Mouse (Mus musculus): ENCODE data around the gene Itga9. TPM values are rescaled to one million over a fixed set of nuclear protein-coding genes. Genes with fewer than 3 reads are reported as not detected.

Itga9 gene
- polyA plus RNA-seq (2012; rRNA removed), result 15.0 and 17.0 TPM in 2 replicates

GRCm38 (mm10) chr9:118606148-118606816 is at the start of gene Itga9:
Itga9 (plus strand) TSS chr9:118606690.
- DNase-seq, result peak; percentile 81
- Histone ChIP-seq H3K4me1 (ENCODE audit: control insufficient read depth, insufficient read depth, low read length) (no peaks in the 10 kb centered on the region), H3K4me3 (ENCODE audit: insufficient read depth, low read depth, low read length) (peak within 1 kb of the TSS; percentile 84), H3K27ac (ENCODE audit: insufficient read depth, low read depth, low read length) (peak within 1 kb of the TSS; percentile 58), H3K36me3 (ENCODE audit: control insufficient read depth, insufficient read depth, low read length) (no peaks in the 10 kb centered on the region), H3K27me3 (replicated peaks; ENCODE audit: control insufficient read depth, insufficient read depth, low read length) (0 out of 2 replicates have a peak, but pooled peaks cover 1% of the 10 kb centered on the region)
- WGBS, result 7% methylated on average over 40 of the region's 42 CpGs
- TF ChIP-seq CTCF (conservative IDR thresholded peaks at IDR 0.05; ENCODE audit: insufficient read depth, insufficient read length, low read depth, low read length), result peak; percentile 63
- TF ChIP-seq POLR2A (IDR thresholded peaks at IDR 0.05; ENCODE audit: low read depth, low read length), result no peak

GRCm38 (mm10) chr9:118556951-118557780 is 49.3 kb upstream of the Itga9 start:
- DNase-seq, result no peak
- no peak for TF ChIP-seq CTCF (conservative IDR thresholded peaks at IDR 0.05; ENCODE audit: insufficient read depth, insufficient read length, low read depth, low read length)
- TF ChIP-seq POLR2A (IDR thresholded peaks at IDR 0.05; ENCODE audit: low read depth, low read length), result no peak
- Histone ChIP-seq H3K4me1 (ENCODE audit: control insufficient read depth, insufficient read depth, low read length) (no peaks in the 10 kb centered on the region), H3K4me3 (ENCODE audit: insufficient read depth, low read depth, low read length) (no peak overlapping the region), H3K27me3 (replicated peaks; ENCODE audit: control insufficient read depth, insufficient read depth, low read length) (no peaks in the 10 kb centered on the region), H3K27ac (ENCODE audit: insufficient read depth, low read depth, low read length) (no peak overlapping the region), H3K36me3 (ENCODE audit: control insufficient read depth, insufficient read depth, low read length) (peaks cover 7% of the 10 kb centered on the region)
- WGBS, result 75% methylated on average over 24 of the region's 24 CpGs

GRCm38 (mm10) chr9:118563356-118563755 is 43.1 kb upstream of the Itga9 start:
- no peak for DNase-seq
- Histone ChIP-seq H3K36me3 (ENCODE audit: control insufficient read depth, insufficient read depth, low read length) (peaks cover 4% of the 10 kb centered on the region), H3K4me1 (ENCODE audit: control insufficient read depth, insufficient read depth, low read length) (no peaks in the 10 kb centered on the region), H3K27ac (ENCODE audit: insufficient read depth, low read depth, low read length) (no peak overlapping the region), H3K4me3 (ENCODE audit: insufficient read depth, low read depth, low read length) (no peak overlapping the region), H3K27me3 (replicated peaks; ENCODE audit: control insufficient read depth, insufficient read depth, low read length) (no peaks in the 10 kb centered on the region)
- 97% methylated on average over 11 of the region's 11 CpGs for WGBS
- TF ChIP-seq CTCF (conservative IDR thresholded peaks at IDR 0.05; ENCODE audit: insufficient read depth, insufficient read length, low read depth, low read length) (no peak), POLR2A (IDR thresholded peaks at IDR 0.05; ENCODE audit: low read depth, low read length) (no peak)

- peaks cover 4% of the 10 kb centered on the region for H3K36me3 ChIP-seq (ENCODE audit: control insufficient read depth, insufficient read depth, low read length)
Observed at GRCm38 (mm10) chr9:118563866-118564265, 42.6 kb upstream of the Itga9 start.

GRCm38 (mm10) chr9:118564696-118565095 is 41.8 kb upstream of the Itga9 start:
- DNase-seq, result no peak
- Histone ChIP-seq H3K36me3 (ENCODE audit: control insufficient read depth, insufficient read depth, low read length) (peaks cover 6% of the 10 kb centered on the region), H3K4me3 (ENCODE audit: insufficient read depth, low read depth, low read length) (no peak overlapping the region), H3K27me3 (replicated peaks; ENCODE audit: control insufficient read depth, insufficient read depth, low read length) (no peaks in the 10 kb centered on the region), H3K4me1 (ENCODE audit: control insufficient read depth, insufficient read depth, low read length) (no peaks in the 10 kb centered on the region), H3K27ac (ENCODE audit: insufficient read depth, low read depth, low read length) (no peak overlapping the region)
- TF ChIP-seq POLR2A (IDR thresholded peaks at IDR 0.05; ENCODE audit: low read depth, low read length), result no peak
- TF ChIP-seq CTCF (conservative IDR thresholded peaks at IDR 0.05; ENCODE audit: insufficient read depth, insufficient read length, low read depth, low read length), result no peak
- 89% methylated on average over 16 of the region's 16 CpGs for WGBS

More at GRCm38 (mm10) chr9:118563866-118564265, 42.6 kb upstream of the Itga9 start:
- Histone ChIP-seq H3K27me3 (replicated peaks; ENCODE audit: control insufficient read depth, insufficient read depth, low read length) (no peaks in the 10 kb centered on the region), H3K27ac (ENCODE audit: insufficient read depth, low read depth, low read length) (no peak overlapping the region), H3K4me3 (ENCODE audit: insufficient read depth, low read depth, low read length) (no peak overlapping the region), H3K4me1 (ENCODE audit: control insufficient read depth, insufficient read depth, low read length) (no peaks in the 10 kb centered on the region)
- WGBS, result 88% methylated on average over 7 of the region's 7 CpGs
- DNase-seq, result no peak
- no peak for TF ChIP-seq POLR2A (IDR thresholded peaks at IDR 0.05; ENCODE audit: low read depth, low read length)
- TF ChIP-seq CTCF (conservative IDR thresholded peaks at IDR 0.05; ENCODE audit: insufficient read depth, insufficient read length, low read depth, low read length), result no peak

- peaks cover 10% of the 10 kb centered on the region for H3K36me3 ChIP-seq (ENCODE audit: control insufficient read depth, insufficient read depth, low read length)
- TF ChIP-seq POLR2A (IDR thresholded peaks at IDR 0.05; ENCODE audit: low read depth, low read length) (no peak), CTCF (conservative IDR thresholded peaks at IDR 0.05; ENCODE audit: insufficient read depth, insufficient read length, low read depth, low read length) (no peak)
- 94% methylated on average over 6 of the region's 6 CpGs for WGBS
Observed at GRCm38 (mm10) chr9:118569328-118569727, 37.2 kb upstream of the Itga9 start.

GRCm38 (mm10) chr9:118570865-118571264 is 35.6 kb upstream of the Itga9 start:
- WGBS, result 72% methylated on average over 4 of the region's 4 CpGs
- no peak for DNase-seq
- Histone ChIP-seq H3K4me1 (ENCODE audit: control insufficient read depth, insufficient read depth, low read length) (no peaks in the 10 kb centered on the region), H3K27ac (ENCODE audit: insufficient read depth, low read depth, low read length) (no peak overlapping the region), H3K4me3 (ENCODE audit: insufficient read depth, low read depth, low read length) (no peak overlapping the region), H3K36me3 (ENCODE audit: control insufficient read depth, insufficient read depth, low read length) (peaks cover 8% of the 10 kb centered on the region), H3K27me3 (replicated peaks; ENCODE audit: control insufficient read depth, insufficient read depth, low read length) (no peaks in the 10 kb centered on the region)
- TF ChIP-seq POLR2A (IDR thresholded peaks at IDR 0.05; ENCODE audit: low read depth, low read length), result no peak
- no peak for TF ChIP-seq CTCF (conservative IDR thresholded peaks at IDR 0.05; ENCODE audit: insufficient read depth, insufficient read length, low read depth, low read length)

More at GRCm38 (mm10) chr9:118569328-118569727, 37.2 kb upstream of the Itga9 start:
- H3K27me3 ChIP-seq (replicated peaks; ENCODE audit: control insufficient read depth, insufficient read depth, low read length), result no peaks in the 10 kb centered on the region
- no peak for DNase-seq
- no peak overlapping the region for H3K27ac ChIP-seq (ENCODE audit: insufficient read depth, low read depth, low read length)
- H3K4me1 ChIP-seq (ENCODE audit: control insufficient read depth, insufficient read depth, low read length), result no peaks in the 10 kb centered on the region
- H3K4me3 ChIP-seq (ENCODE audit: insufficient read depth, low read depth, low read length), result no peak overlapping the region
